Mouse (Mus musculus): ENCODE measurements around the gene Map7d3. TPM values are rescaled to one million over a fixed set of nuclear protein-coding genes. Genes with fewer than 3 reads are reported as not detected.

Gene Map7d3
- not detected in 2 replicates for polyA plus RNA-seq (2012)

DNA sequence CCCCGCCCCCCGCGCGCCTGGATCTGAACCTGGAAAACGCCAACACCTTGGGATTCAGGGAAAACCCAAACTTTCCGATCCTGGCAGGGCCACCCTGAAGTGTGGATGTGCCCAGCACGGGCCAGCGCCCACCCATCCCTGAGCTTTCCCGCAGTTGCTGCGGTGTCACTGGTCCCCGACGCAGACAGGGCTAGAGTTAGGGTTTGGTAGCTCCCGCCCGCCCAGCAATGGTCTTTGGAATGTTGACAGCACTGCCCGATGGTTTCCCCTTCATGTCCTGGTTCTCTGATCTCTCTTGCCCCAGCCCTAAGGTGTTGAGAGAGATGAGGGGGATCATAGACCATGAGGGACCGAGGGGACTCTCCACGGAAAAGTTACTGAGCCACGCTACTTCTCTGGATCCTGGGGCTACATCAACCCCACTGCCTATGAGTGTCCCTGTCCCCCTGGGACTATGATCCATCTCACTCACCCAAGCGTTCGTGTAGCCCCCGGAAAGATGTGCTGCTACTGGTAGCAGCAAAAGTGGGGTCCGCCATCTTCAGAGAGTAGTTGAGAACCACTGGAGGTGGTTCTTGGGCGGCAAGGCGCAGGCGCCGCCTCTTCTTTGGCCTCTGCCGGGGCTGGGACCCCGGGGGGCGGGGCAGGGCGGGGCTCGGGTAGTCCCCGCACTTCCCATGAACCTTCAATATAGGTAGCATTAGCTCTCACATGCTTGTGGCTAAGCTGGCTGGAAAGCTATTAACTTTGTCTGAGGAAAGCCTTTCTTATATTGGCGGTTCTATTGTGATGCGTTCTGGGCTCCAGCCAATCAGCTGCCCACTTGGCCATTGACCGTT lies at the start of gene Map7d3:
Gene Map7d3 (minus strand): TSS at position 562 of the 839 bp plus-strand sequence.
- TF ChIP-seq GATA1 (IDR thresholded peaks at IDR 0.05; ENCODE audit: low read length) = no peak

DNA sequence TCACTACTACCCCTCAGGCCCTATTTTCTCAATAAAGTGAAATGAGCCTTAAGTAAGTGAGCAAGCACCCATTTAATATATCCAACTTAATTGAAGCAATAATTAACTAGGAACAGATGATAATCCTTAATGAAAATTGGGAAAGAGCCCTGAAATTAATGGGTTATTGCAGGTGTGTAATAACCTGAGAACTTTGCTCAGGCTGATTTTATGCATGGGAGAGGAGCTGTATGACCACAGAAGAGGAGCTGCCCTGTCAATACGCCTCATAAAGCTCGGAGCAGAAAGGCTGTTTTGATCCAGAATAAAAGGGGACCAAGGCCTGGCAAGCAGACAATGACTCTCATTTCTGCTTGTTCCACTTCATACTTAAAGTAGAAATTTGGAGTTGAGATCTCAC lies 47.7 kb upstream of the Map7d3 start, which contains the start of gene Adgrg4:
Gene Adgrg4 (plus strand): TSS at position 301 of the 400 bp plus-strand sequence.
- TF ChIP-seq GATA1 (IDR thresholded peaks at IDR 0.05; ENCODE audit: low read length) = no peak

DNA sequence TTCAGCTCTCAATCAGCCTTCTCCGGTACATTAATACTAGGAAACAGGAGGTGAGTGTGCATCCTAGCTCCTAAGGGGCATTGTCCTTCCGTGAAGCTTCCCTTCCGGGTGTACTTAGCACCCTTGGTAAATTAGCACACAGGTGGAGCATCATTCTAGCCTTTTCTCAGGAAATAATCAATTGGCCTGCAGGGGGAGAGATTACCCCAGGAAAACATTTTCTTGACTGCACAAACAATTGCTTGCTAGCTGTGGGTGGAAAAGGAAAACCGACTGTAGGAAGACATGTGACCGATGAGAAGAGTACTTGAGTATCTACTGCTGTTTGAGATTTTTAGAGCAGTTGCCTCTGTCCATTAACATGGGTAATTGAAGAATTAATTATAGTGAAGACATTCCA lies 19.1 kb upstream of the Map7d3 start:
- no peak for TF ChIP-seq GATA1 (IDR thresholded peaks at IDR 0.05; ENCODE audit: low read length)

DNA sequence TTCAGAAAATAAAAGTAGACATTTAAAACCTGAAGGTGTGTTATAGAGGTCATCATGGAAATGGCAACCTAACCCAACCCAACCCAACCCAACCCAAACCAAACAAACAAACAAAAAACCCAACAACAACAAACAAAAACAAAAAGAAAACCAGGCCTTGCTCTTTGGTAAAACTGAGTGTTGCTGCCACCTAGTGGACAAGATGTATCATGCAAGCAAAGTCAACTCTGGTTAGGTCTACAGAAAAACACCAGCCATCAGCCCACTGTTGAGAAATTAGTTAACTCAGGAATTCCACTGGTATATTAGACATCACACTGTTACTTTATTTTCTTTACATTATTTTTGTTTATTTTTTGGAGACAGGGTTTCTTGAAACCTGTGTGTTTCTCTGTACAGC lies 17.2 kb upstream of the Map7d3 start:
- TF ChIP-seq GATA1 (IDR thresholded peaks at IDR 0.05; ENCODE audit: low read length) = no peak

DNA sequence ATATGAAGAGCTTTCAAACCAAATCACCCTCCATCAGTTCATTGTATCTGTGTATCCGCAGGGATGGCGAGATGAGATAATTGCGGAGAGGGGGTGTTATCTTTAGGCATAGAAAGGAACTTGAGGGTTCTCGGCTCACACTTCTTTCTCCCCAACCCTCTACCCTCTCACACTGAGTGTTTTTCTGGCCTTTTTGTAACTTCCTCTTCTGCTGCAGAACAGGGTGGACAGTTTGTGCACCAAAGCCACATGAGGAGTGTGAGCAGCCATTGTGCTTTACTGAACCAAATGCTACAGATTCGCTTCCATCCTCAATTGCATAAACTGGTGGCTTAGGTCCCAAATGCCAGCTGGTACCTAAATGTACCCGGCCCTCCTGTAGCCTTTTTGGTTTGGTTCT lies 13.7 kb upstream of the Map7d3 start:
- no peak for TF ChIP-seq GATA1 (IDR thresholded peaks at IDR 0.05; ENCODE audit: low read length)

DNA sequence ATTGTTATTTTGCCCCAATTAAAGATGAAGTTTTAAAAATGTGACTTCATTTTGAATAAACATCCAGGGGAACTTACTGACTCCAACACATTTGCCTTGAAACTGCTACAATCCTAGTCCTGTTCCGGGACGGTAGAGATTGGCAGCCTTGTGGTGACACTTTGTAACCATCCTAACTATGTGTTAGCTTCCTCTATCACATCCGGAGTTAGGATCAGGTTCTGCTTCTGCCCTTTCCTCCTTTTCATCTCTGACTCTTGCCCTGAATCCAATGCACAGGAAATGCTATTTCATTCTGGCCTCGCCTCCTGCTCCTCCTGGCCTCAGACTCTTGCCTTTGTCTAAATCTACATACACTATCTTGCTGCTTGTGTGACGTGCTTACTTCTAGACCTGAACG lies 5.4 kb upstream of the Map7d3 start:
- no peak for TF ChIP-seq GATA1 (IDR thresholded peaks at IDR 0.05; ENCODE audit: low read length)

DNA sequence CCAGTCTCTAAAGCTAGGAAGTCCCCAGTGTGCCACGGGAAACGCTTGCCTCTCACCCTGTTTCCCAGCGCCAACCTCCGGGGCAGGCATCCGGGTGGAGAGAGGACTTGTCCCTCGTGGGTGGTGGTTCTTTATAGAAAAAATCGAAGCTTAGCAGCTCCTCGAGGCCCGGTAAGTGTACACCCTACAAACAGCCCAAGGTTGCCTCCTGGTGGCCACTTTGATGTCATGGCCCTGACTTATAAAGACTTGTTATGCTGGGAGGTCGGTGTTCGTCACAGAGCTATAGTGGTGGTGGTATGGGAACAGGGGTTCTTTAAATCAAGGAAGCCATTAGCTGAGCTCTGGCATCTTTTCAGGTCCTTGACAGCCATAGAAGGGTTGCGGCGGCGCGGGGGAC lies 30.9 kb downstream of the Map7d3 start:
- TF ChIP-seq GATA1 (IDR thresholded peaks at IDR 0.05; ENCODE audit: low read length) = no peak

DNA sequence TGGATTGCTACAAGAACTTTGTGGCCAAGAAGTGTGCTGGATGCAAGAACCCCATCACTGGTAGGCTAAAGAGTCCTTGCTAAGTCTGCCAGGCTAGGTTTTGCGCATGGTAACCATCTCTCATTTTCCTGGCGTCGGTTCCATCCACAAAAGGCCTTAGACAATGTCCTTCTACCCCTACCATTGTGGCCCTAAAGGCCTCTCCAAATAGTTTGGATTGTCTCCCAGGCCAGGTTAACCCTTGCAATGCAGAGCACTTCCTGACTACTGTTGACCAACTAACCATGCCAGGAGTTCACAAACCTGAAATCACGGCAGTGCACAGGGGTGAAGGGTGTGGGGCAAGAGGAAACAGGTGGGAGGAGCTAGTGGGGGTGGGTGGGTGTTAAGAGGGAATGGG lies 31.5 kb downstream of the Map7d3 start:
- TF ChIP-seq GATA1 (IDR thresholded peaks at IDR 0.05; ENCODE audit: low read length) = no peak

DNA sequence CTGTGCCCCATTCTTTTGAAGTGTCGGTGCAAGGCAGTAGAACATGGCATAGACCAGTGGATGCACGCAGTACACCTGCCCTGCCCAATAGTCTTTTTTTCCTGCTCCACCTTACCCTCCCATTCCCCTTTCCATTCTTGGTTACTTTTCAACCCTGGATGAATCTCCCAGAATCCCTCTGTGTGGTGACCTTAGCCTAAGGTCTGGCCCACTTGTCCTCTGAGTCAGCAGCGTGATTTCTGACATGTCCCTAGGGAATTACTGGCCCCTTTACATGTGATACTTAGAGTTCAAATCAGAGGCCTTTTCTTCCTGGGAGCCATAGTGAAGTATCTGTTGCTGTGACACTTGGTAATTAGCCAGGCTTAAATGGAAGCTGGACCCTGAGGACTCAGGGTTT lies 34.6 kb downstream of the Map7d3 start:
- TF ChIP-seq GATA1 (IDR thresholded peaks at IDR 0.05; ENCODE audit: low read length) = no peak

DNA sequence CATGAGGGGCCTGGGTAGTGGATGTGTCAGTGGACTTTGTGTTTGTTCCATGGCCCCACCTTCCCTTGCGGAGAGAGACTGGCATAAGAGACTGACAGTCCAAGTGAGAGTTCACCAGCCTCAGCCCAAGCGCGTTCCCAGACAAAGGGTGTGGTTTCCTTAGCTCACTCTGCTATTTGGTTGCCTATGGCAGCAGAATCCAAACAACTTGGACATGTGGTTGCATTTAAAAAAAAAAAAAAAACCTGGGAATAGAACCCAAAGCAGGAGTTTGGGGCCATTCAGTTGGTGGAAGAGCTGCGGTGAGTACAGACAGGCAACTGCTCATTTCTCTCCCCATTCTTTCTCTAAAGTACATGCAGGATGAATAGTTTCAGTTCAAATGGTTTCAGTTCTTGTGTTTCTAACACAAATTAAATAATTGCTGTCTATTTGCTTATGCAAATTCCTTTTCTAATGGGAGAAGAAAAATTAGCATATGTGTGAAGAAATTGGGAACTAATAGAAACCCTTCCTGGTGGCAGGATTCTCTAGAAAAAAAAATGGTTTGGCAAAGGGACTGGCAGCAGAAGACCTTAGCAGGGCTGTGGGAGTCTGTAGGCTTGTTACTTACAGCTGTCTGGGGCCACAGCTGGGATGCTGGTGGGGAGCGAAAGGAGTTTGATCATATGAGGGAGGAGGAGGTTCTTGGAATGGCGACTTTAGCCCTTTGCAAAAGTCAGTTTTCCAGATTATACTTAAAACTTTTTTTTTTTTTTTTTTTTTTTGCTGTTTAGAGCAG lies 35.7 kb downstream of the Map7d3 start:
- no peak for TF ChIP-seq GATA1 (IDR thresholded peaks at IDR 0.05; ENCODE audit: low read length)

DNA sequence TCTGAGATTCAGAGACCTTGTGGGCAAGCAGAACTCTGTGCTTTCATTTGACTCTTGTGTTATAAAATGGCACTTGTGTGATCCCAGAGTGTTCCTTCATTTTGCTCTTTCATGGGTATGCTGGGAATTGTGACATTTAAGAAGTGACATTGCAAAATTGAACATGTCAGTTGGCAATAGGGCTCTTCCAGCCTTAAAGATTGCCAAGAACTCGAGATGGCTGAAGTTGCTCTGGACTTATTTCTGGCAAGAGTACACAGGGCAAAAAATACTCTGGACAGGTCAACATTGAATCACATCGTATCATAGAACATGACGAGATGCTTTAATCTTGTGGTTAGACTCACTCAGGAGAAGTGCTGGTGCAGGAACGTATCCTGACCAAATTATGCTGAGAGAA lies 48.8 kb downstream of the Map7d3 start:
- no peak for TF ChIP-seq GATA1 (IDR thresholded peaks at IDR 0.05; ENCODE audit: low read length)

DNA sequence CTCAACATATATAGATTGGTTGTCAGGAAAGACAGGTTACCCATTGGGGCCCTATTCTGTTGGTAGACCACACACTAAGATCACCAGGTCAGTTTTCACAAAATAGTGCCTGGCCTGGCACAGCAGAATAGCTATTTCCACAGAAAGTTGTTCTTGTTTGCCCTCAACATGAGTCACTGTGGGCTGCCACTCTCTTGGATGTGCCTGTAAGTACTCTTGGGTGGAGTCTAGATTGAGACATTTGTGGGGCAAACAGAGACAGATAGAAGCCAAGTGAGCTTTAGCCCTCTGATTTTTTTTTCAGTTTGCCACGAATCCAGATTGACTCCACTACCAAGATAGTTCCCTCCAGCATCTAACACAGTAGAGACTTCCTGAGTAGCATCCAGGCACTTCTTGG lies 50.4 kb downstream of the Map7d3 start:
- no peak for TF ChIP-seq GATA1 (IDR thresholded peaks at IDR 0.05; ENCODE audit: low read length)

DNA sequence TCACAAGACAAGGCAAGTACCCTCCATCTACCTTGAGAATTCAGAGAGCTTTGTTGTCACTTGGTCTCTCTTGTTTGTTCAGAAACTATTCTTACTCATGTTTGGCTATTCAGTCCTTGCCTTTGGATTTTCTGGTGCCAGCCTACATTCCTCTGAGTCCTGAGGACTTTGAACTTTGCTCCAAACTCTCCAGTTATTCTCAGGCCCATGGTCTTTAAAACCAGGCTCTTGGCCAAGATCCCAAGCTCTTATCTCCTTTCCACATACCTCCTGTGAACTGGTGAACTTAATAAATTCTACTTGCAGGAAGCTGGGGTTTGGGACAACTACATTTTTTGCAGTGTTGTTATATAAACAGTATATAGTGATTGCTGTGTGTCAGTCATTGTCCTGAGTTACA lies 52.3 kb downstream of the Map7d3 start:
- no peak for TF ChIP-seq GATA1 (IDR thresholded peaks at IDR 0.05; ENCODE audit: low read length)

DNA sequence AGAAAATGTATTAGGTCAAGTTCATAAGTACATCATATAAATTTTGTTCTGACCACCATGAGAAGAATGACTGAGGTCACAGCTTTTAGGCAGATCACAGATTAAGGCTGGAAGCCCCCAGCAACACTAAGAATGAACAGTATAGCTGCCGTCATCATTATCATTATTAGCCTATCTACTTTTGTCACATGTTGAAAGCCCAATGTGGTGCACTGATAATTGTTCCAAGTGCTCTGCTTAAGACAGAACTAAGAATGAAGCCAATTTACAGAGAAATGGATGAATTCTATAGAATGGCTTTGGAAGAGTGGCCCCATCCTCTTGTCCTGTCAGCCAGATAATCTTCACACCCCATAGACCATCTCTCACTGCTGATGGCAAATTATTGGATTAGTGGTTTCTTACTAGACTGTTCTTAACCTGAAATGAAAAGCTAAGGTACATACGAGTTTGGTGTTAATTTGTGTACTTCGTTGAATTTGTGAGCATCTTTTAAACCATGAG lies 61.8 kb downstream of the Map7d3 start:
- TF ChIP-seq GATA1 (IDR thresholded peaks at IDR 0.05; ENCODE audit: low read length) = no peak

DNA sequence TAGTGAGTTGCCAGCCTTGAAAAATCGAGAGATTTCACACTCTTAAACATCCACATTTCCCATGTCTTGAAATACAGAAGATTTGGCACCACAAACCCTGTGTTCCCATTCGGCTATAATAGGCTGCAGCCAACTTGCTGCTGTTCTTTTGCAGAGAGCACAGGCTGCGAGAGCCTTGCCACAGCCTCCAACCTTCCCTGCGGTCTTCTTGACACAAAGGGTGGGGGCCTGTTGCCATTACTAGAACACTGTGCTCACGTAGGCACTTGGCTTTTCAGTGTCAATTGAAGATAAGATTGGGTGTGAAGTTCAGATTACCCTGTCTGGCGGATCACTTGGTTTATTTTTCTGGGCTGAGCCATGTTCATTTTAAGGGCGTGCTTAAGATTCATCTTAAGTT lies 65.8 kb downstream of the Map7d3 start:
- TF ChIP-seq GATA1 (IDR thresholded peaks at IDR 0.05; ENCODE audit: low read length) = peak; percentile 60

DNA sequence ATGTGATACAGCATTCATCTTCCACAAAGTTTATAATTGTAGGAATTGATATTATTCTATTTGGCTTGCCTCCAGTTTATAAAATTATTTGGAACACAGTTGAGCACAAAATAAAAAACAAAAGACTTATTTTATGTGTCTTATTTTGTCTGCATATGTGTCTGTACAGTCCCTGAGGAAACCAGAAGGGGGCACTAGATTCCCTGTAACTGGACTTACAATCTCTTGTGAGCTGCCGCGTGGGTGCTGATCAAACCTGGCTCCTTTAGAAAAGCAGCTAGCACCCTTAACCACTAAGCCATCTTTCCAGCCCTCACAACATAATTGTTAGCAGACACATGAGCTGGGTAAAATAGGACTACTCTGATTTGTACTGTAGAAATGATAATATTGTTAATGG lies 66.5 kb downstream of the Map7d3 start:
- no peak for TF ChIP-seq GATA1 (IDR thresholded peaks at IDR 0.05; ENCODE audit: low read length)

Measured in G1E-ER4 (cell line).